Mouse (Mus musculus) cerebellum, adult 2 months (tissue): ENCODE measurements around the gene Pomgnt2. TPM values are rescaled to one million over a fixed set of nuclear protein-coding genes. Genes with fewer than 3 reads are reported as not detected.

Experiments
- DNase-seq, 2 experiments: peaks; one replicate each; pipeline ENCODE4 v3.0.0; 2021
- H3K27ac ChIP-seq: fragments of 200-500 bp; 2 replicates; pipeline ENCODE4 v1.5.1; 2012; ENCODE audit warnings: low read length, control low read depth, inconsistent platforms; ENCODE audit not compliant: insufficient read depth
- H3K27me3 ChIP-seq: fragments of 200-500 bp; 2 replicates; pipeline ENCODE4 v1.6.1; 2012; ENCODE audit warnings: inconsistent platforms, mild to moderate bottlenecking, low read length, moderate library complexity; ENCODE audit not compliant: control insufficient read depth, insufficient read depth
- H3K4me1 ChIP-seq: fragments of 200-500 bp; 2 replicates; pipeline ENCODE4 v1.6.1; 2011; ENCODE audit warnings: low read length; ENCODE audit not compliant: control insufficient read depth, insufficient read depth
- H3K4me3 ChIP-seq: fragments of 200-500 bp; replicated peaks from 2 replicates; pipeline ENCODE3; 2011; ENCODE audit warnings: mild to moderate bottlenecking, low read depth, low read length, control low read depth; ENCODE audit not compliant: insufficient read depth
- CTCF ChIP-seq: fragments of 200-500 bp; IDR thresholded peaks from 2 replicates; pipeline ENCODE4 v1.5.1; 2011; ENCODE audit warnings: low read depth, mild to moderate bottlenecking, control low read depth, low read length, moderate library complexity, borderline replicate concordance; ENCODE audit not compliant: insufficient read depth
- POLR2A ChIP-seq: fragments of 200-500 bp; IDR thresholded peaks from 2 replicates; pipeline ENCODE4 v1.6.1; 2011; ENCODE audit warnings: low read length, control low read depth, borderline replicate concordance; ENCODE audit not compliant: insufficient read depth
- WGBS: fragments of 180-500 bp; shearing (Covaris S2); methylation state at CpG from one replicate; pipeline ENCODE4 v1.1.7; 2018; 5-methylcytosine and 5-hydroxymethylcytosine counted together
- polyA plus RNA-seq: library from polyadenylated mRNA; depleted of rRNA; stranded (reverse); fragments of >200 nt; gene quantifications from 2 replicates; pipeline ENCODE4 v1.2.3, GENCODE M21; 2012

Gene Pomgnt2
- polyA plus RNA-seq, 1 experiment, result 43.5 TPM

DNA sequence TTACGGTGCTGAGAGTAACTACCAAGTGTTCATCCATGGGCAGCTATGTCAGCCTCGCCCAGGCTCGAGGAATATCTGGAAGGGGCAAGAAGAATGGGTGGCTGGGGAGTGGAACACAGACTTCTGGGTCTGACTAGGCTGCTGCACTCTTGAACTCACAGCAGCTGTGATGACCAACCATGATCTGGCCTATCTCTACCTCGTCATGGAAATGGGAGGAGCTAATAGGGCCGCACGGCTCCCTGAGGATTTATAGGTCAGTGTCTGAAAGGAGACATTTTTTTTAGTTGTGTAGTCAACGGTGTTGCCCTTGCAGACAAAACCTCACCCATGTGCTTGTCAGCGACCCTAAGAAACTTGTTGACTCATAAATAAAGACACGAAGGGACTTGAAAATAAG, 15.9 kb downstream of the Pomgnt2 start:
- Histone ChIP-seq H3K27ac (no peak overlapping the region), H3K4me3 (no peak overlapping the region), H3K27me3 (no peaks in the 10 kb centered on the region), H3K4me1 (peaks cover 20% of the 10 kb centered on the region)
- 84% methylated on average over 9 of the region's 9 CpGs for WGBS
- DNase-seq, result no peak
- TF ChIP-seq CTCF, result no peak
- TF ChIP-seq POLR2A, result no peak

DNA sequence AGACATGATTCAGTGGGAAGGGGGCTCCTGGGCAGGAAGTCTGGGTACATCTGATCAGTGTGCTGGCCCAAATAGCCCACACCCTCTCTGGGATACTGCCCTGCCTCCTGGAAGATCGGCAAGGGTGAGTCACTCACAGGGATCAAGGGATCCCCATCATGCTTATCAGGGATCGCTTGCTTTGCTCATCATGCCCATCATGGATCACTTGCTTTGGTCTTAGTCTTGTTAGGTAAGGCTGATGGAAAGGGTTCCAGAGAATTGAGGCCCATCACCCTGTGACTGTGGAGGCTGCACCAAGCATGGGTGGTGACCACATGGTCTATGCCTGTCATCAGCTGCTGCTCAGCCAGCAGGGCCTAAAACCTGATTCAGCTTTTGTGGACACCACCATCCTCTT, 21.6 kb downstream of the Pomgnt2 start:
- Histone ChIP-seq H3K27ac (no peak overlapping the region), H3K27me3 (no peaks in the 10 kb centered on the region)
- no peak for TF ChIP-seq POLR2A
- TF ChIP-seq CTCF, result no peak

DNA sequence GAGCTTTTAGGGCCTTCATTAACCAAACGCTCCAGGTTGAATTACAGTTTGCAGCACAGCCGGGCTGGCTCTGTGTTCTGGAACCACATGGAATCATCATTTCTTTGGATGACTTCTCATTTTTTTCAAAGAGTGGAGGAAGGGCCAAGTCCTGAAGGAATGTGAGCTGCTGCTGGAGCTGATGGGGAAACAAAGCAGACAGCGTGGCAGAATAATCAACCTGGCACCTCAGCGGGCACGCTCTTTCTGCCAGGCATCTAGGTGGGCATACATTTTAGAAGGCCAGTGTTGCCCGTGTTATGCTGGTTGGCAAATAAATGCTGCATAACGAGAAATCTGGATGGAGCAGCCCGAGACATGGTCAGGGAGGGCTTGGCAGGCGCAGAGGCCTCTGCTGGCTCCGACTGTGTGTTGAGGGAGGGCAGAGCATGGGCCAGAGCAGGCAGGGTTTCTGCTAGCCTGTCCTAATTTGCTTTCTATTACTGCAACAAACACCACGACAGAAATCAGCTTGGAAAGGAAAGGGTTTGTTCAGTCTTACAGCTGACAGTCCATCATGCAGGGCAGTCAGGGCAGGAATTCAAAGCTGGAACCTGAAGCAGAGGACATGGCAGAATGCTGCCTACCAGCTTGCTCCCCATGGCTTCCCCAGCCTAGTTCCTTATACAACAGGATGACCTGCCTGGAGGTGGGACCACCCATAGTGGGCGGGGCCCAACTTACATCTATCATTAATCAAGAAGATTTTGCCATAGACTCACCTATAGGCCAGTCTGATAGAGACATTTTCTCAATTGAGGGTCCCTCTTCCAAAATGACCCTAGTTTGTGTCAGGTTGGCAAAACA, 22.5 kb downstream of the Pomgnt2 start:
- WGBS, result 17% methylated on average over 12 of the region's 12 CpGs
- Histone ChIP-seq H3K4me1 (peaks cover 33% of the 10 kb centered on the region), H3K4me3 (no peak overlapping the region), H3K27ac (peak overlapping the region; percentile 89), H3K27me3 (no peaks in the 10 kb centered on the region)
- TF ChIP-seq CTCF, result no peak
- no peak for TF ChIP-seq POLR2A
- peak; percentile 70 to 79 for DNase-seq

More for the DNA sequence above, 21.6 kb downstream of the Pomgnt2 start:
- peaks cover 33% of the 10 kb centered on the region for H3K4me1 ChIP-seq
- H3K4me3 ChIP-seq, result no peak overlapping the region
- DNase-seq, result no peak
- 73% methylated on average over 2 of the region's 2 CpGs for WGBS

DNA sequence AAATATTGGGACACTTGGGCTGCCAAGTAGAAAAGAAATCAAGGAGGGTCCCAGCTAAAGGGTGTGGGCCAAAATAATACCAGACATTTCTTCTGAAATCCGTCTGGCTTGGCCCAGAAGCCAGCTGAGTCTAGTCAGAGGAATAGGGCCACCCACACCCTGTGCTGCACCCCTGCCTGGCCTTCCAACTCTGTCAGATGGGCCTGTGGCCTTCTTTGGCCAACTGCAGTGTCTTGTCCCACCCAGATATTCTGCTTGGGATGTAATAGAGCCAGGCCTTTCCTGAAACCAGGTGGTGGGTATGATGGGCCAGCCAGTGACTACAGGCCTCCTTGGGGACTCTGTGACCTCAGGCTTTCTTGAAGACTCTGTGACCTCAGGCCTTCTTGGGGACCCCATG, 23.7 kb downstream of the Pomgnt2 start:
- no peak overlapping the region for H3K4me3 ChIP-seq
- DNase-seq, result no peak
- peak overlapping the region; percentile 89; the same call in 1 of the 2 replicates for H3K27ac ChIP-seq
- no peaks in the 10 kb centered on the region for H3K27me3 ChIP-seq
- TF ChIP-seq CTCF (no peak), POLR2A (no peak)
- 61% methylated on average over 1 of the region's 1 CpGs for WGBS
- H3K4me1 ChIP-seq, result peaks cover 36% of the 10 kb centered on the region

DNA sequence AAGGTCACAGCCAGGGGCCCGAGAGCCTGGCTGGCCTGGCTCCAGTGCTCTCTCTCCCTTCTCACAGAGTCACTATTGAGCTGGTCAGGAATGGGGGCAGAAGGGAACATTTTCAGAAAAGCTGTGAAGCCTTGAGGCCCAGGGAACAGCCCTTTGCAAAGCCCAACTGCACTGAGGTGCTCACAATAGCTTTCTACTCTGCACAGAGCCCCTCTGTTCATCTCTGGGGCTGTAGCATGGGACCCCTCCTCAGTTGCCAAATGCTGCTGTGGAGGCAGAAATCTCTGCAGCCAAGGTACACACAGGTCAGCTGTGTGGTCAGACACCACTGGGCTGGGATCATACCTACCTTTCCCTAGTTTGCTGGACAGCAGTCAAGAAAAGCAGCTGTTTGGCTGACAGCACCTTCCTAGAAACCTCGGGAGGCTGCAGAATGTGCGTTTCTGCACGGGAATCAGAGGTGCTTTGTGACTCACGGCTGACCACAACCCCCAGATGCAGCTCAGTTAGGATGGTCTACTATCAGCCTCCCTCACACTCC, 27.0 kb downstream of the Pomgnt2 start:
- WGBS, result 41% methylated on average over 5 of the region's 5 CpGs
- Histone ChIP-seq H3K27me3 (no peaks in the 10 kb centered on the region), H3K27ac (no peak overlapping the region), H3K4me1 (peaks cover 30% of the 10 kb centered on the region), H3K4me3 (no peak overlapping the region)
- TF ChIP-seq CTCF (no peak), POLR2A (no peak)
- no peak for DNase-seq

DNA sequence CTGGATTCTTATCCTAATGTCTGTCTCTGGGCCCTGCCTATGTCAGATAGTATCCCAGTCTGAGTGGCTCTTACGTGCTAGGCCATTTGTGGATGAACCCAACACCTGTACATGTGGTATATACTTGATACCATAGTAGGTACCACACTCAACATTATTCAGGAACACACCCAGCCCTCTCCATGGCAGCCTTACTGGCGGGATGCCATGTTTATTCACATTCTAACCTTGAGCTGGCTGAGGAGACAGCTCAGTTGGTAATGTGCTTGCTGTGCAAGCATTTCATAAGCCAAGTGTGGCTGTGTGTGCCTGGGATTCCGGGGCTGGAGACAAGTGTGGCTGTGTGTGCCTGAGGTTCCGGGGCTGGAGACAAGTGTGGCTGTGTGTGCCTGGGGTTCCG, 28.7 kb downstream of the Pomgnt2 start:
- no peak for DNase-seq
- TF ChIP-seq CTCF (no peak), POLR2A (no peak)
- Histone ChIP-seq H3K4me3 (no peak overlapping the region), H3K27ac (no peak overlapping the region), H3K27me3 (no peaks in the 10 kb centered on the region), H3K4me1 (peaks cover 23% of the 10 kb centered on the region)
- 43% methylated on average over 5 of the region's 5 CpGs for WGBS

DNA sequence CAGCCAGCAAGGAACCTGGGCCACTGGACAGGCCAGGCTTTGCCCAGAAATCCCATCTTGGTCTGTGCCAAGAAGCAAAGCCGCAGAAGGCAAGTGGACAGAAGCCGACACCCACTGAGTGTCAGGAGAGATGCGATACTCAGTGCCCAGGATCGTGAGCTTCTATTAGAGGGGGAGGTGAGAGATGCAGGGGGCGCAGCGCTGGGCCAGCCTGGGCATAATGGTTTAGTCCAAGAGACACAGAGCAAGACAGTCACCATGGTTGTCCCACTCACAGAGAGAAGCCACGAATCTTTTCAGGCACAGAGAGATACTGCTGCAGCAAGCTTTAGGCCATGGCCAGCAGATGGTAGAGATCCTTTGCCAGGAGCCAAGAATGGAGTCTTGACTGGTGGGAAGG, 32.0 kb downstream of the Pomgnt2 start:
- 10% methylated on average over 7 of the region's 7 CpGs for WGBS
- peak; percentile 65 to 74 for DNase-seq
- Histone ChIP-seq H3K27ac (no peak overlapping the region), H3K4me3 (no peak overlapping the region), H3K27me3 (no peaks in the 10 kb centered on the region), H3K4me1 (peaks cover 21% of the 10 kb centered on the region)
- no peak for TF ChIP-seq CTCF
- TF ChIP-seq POLR2A, result no peak

DNA sequence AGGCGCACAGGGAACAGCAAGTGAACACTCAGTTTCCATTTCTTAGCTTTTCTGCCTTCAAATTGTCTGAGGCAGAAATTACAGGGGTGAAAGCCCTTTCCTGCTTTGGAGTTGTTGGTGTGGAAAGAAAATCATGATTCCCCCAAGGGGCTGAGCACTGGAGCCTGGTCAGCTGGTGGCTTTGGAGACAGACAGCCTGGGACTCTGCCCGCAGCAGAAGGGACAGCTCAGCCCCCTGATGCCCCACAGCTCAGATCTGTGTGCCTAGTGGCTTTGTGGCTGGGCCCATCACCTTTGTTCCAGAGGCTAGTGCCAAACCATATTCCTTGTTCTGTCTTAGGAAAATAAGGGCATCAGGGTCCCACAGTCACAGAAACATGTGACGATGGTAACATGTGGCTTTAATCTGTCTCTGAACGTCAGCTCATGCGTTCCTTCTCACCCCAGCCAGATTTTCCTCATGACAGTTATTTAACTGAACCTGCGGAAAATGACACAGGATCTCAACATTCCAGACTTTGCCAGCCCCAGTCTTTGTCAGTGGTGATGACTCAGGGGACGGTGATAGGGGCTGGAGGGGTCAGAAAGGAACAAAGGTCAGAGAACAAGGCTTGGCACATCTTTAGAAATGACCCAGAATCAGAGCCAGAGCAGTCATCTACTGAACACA, 36.8 kb downstream of the Pomgnt2 start:
- Histone ChIP-seq H3K4me1 (peaks cover 11% of the 10 kb centered on the region), H3K4me3 (no peak overlapping the region), H3K27ac (no peak overlapping the region), H3K27me3 (no peaks in the 10 kb centered on the region)
- no peak for DNase-seq
- 66% methylated on average over 7 of the region's 7 CpGs for WGBS
- TF ChIP-seq POLR2A (no peak), CTCF (no peak)
